Mouse (Mus musculus): Measurements from ENCODE around the gene Lingo3. TPM values are rescaled to one million over a fixed set of nuclear protein-coding genes. Genes with fewer than 3 reads are reported as not detected.

The Lingo3 gene
- 1 to 10 TPM; 4.1 to 6.3 TPM for total RNA-seq (2021)
- long read RNA-seq, experiment 1, transcript Lingo3-201 (2 exons, 3,439 nt), result major isoform, 6 of 8 reads
- long read RNA-seq, experiment 1, partial matches to known transcripts, result 0 of 8 reads
- long read RNA-seq, experiment 1, other reads (novel, unspliced or antisense), result 2 of 8 reads
- long read RNA-seq, experiment 2, transcript Lingo3-201 (2 exons, 3,439 nt), result major isoform, 18 of 29 reads
- long read RNA-seq, experiment 2, partial matches to known transcripts, result 0 of 29 reads
- long read RNA-seq, experiment 2, other reads (novel, unspliced or antisense), result 11 of 29 reads

- no peak for DNase-seq (ENCODE audit: low spot score in 2 of 2)
These were observed at the start of gene Lingo3 for GRCm38 (mm10) chr10:80843931-80844547. TSS of gene Lingo3 (minus strand) at chr10:80844039.

GRCm38 (mm10) chr10:80887181-80887580 lies 43.3 kb upstream of the Lingo3 start:
- peak; percentile 68 to 74 for DNase-seq (ENCODE audit: low spot score in 2 of 2)

- DNase-seq (ENCODE audit: low spot score in 2 of 2), result peak; percentile 76 to 82
These were observed 37.5 kb upstream of the Lingo3 start for GRCm38 (mm10) chr10:80881301-80881700.

- no peak for DNase-seq (ENCODE audit: low spot score in 2 of 2)
These were observed 37.1 kb upstream of the Lingo3 start for GRCm38 (mm10) chr10:80880901-80881300.

GRCm38 (mm10) chr10:80880131-80880641 lies 36.3 kb upstream of the Lingo3 start:
- peak; percentile 75 to 79 for DNase-seq (ENCODE audit: low spot score in 2 of 2)

GRCm38 (mm10) chr10:80876594-80876993 lies 32.8 kb upstream of the Lingo3 start:
- DNase-seq (ENCODE audit: low spot score in 2 of 2), result no peak

GRCm38 (mm10) chr10:80876028-80876427 lies 32.2 kb upstream of the Lingo3 start:
- peak; percentile 47 to 61 for DNase-seq (ENCODE audit: low spot score in 2 of 2)

GRCm38 (mm10) chr10:80874035-80874434 lies 30.2 kb upstream of the Lingo3 start:
- DNase-seq (ENCODE audit: low spot score in 2 of 2), result no peak

GRCm38 (mm10) chr10:80871581-80871980 lies 27.7 kb upstream of the Lingo3 start, which contains the start of gene Tmprss9:
TSS of gene Tmprss9 (plus strand) at chr10:80871848.
- DNase-seq (ENCODE audit: low spot score in 2 of 2), result no peak

- no peak for DNase-seq (ENCODE audit: low spot score in 2 of 2)
These were observed 27.2 kb upstream of the Lingo3 start for GRCm38 (mm10) chr10:80870993-80871392.

GRCm38 (mm10) chr10:80864446-80864845 lies 20.6 kb upstream of the Lingo3 start:
- no peak for DNase-seq (ENCODE audit: low spot score in 2 of 2)

GRCm38 (mm10) chr10:80862305-80862704 lies 18.5 kb upstream of the Lingo3 start:
- no peak for DNase-seq (ENCODE audit: low spot score in 2 of 2)

GRCm38 (mm10) chr10:80858350-80858935 lies 14.6 kb upstream of the Lingo3 start:
- no peak for DNase-seq (ENCODE audit: low spot score in 2 of 2)

GRCm38 (mm10) chr10:80857848-80858247 lies 14.0 kb upstream of the Lingo3 start:
- DNase-seq (ENCODE audit: low spot score in 2 of 2), result no peak

GRCm38 (mm10) chr10:80857386-80857785 lies 13.5 kb upstream of the Lingo3 start:
- no peak for DNase-seq (ENCODE audit: low spot score in 2 of 2)

GRCm38 (mm10) chr10:80856908-80857307 lies 13.1 kb upstream of the Lingo3 start:
- DNase-seq (ENCODE audit: low spot score in 2 of 2), result no peak

- DNase-seq (ENCODE audit: low spot score in 2 of 2), result no peak
These were observed 12.4 kb upstream of the Lingo3 start for GRCm38 (mm10) chr10:80856267-80856666.

- DNase-seq (ENCODE audit: low spot score in 2 of 2), result no peak
These were observed 11.9 kb upstream of the Lingo3 start for GRCm38 (mm10) chr10:80855749-80856073.

- DNase-seq (ENCODE audit: low spot score in 2 of 2), result peak; percentile 99
These were observed 11.3 kb upstream of the Lingo3 start, which contains the start of the genes Lsm7 and Sppl2b for GRCm38 (mm10) chr10:80854913-80855748. TSS of gene Lsm7 (minus strand) at chr10:80855209. TSS of gene Sppl2b (plus strand) at chr10:80855275.

GRCm38 (mm10) chr10:80848571-80848970 lies 4.7 kb upstream of the Lingo3 start:
- DNase-seq (ENCODE audit: low spot score in 2 of 2), result no peak

- no peak for DNase-seq (ENCODE audit: low spot score in 2 of 2)
These were observed 1.9 kb upstream of the Lingo3 start for GRCm38 (mm10) chr10:80845732-80846131.
